Mouse (Mus musculus) liver, adult (tissue): ENCODE measurements around the gene Cdk17.
A peak's percentile ranks its signal among the peaks of the same experiment; 100 is the strongest.

Source experiments
- GATA4 ChIP-seq: IDR thresholded peaks from 2 replicates; pipeline ENCODE4 v1.6.1; 2014; ENCODE audit warnings: mild to moderate bottlenecking, low read length; ENCODE audit not compliant: insufficient replicate concordance

Gene Cdk17

DNA sequence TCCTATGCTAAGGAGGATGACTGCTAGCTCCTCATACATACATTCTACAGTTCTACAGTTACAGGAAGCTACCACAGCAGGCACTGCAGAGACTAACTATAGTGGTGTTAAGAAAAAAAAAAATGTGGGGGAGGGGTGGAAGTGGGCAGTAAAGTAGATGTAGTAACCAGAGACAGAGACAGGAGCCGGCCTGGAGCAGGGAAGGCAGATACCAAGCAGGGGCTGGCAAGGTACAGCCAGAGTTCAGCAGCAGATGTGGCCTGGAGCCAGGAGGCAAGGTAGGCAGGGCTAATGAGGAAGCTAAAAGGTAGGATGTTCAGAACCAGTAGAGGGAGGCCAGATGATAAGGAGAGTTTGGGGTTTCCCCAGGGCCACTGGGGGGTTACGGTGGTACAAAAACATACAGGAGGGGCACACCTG, 113.6 kb downstream of the Cdk17 start:
- TF ChIP-seq GATA4 = no peak

- TF ChIP-seq GATA4 = no peak
Measured at GRCm38 (mm10) chr10:93275212-93276136, 114.8 kb downstream of the Cdk17 start.

DNA sequence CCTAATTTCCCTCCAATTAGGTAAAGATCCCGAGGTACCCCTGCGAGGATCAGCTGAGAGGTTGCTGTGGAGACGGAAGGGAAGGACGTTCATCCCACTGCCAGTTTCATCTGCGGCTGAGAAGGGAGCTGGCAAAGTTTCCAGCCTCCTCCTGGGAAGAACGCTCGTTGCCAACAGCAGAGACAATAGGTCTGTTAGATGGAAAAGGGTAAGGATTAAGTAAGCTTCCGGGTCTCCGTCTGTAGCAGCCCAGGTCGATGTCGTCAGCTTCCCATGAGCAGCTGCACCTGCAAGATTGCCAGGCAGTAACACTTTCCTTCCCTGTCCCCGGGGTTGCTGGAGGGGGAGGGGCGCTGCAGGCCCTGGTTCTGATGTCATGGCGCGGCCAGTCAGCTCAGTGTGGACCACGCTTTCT, 115.7 kb downstream of the Cdk17 start:
- no peak for TF ChIP-seq GATA4

- TF ChIP-seq GATA4 = no peak
Measured at GRCm38 (mm10) chr10:93276857-93277256, 116.2 kb downstream of the Cdk17 start.

DNA sequence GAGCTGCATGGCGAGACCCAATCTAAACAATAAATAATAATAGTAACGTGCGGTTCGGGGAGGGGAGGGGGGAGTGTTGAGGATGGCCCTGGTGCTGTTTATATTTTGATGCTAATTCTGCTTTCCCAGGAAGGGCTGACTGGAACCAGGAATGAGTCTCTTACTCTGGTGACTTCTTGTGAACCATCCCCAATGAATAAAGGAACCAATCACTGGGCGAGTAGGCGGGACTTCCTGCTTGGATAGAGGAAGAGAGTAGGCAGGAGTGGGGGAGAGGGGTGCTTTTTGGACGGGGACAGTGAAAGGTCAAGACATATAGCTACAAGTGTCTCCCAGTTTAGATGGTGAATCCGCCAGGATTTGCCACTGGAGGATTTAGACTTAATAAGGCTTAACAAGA, 117.7 kb downstream of the Cdk17 start:
- TF ChIP-seq GATA4 = no peak

DNA sequence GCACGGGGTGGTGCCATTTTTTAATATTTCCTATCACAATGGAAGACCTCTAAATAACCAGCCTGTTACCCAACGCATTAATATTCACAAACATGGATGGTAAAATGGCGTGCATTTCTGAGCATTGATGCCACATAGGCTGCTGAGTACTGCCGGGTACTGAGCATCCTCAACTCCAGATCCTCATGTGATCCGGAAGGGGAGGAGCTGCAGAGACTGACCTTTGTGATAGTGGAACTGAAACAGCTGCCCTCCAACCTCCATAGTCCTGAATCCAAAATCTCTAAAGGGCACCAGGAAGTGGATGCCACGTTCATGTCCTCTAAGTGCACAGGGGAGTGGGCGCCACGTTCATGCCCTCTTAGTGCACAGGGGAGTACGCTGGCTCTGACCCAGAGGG, 118.4 kb downstream of the Cdk17 start:
- no peak for TF ChIP-seq GATA4

DNA sequence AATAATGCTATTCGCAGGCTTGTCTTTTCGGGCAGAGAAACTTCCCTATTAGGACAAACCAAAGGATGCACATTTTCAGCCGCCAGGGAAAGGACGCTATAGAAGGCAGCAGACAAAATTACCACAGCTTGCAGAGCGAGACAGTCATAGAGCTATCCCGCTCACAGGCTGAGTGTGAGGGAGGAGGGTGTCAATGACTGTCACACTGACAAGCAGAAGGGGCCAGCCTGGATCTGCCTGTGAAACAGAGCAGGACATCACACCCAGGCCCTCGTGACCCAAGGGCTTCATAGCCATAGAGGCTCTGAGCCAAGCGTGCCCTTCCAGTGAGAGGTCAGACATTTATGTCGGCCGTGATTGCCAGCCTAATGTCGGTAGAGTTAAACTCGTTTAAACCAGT, 119.9 kb downstream of the Cdk17 start:
- TF ChIP-seq GATA4 = no peak

GRCm38 (mm10) chr10:93281092-93281491, 120.4 kb downstream of the Cdk17 start:
- no peak for TF ChIP-seq GATA4

DNA sequence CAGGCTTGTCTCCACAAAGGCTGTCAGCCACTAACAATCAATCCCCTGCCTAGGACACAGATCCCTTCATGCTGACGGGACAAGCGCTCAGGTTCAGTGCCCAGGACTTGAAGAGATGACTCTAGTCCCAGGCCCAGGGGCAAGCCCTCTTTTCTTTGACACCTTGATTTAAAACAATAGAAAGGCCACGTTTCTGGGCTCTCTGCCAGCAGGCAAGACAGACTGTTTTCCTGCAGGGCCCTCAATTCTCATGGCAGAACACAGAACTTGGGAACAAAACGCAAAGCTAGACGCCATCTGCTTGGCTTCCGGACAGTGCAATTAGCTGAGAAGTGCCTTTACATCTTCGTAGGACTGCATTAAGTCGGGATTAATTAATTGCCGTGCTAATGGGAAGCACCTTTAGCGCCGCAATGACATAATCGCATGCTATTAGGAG, 121.9 kb downstream of the Cdk17 start:
- no peak for TF ChIP-seq GATA4

GRCm38 (mm10) chr10:93283258-93283657, 122.6 kb downstream of the Cdk17 start:
- TF ChIP-seq GATA4 = no peak

DNA sequence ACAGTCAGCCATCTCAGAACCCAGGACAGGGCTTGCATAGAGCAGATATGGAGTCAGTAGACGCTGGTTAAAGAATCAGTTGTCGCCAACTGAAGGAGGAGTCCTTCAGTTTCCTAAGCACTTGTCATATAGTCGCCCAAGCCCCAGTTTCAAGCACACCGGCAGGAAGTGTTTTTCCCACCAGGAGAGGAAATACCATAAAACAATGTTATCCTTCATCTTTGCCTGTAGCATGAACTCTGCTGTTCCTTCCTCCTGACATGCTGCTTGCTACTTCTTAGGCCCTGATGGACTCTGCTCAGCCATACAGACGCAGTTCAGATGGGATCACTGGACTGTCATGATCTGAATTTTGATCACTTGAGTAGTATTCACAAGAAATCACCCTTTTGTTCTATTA, 124.8 kb downstream of the Cdk17 start:
- peak; percentile 68; the same call in 1 of the 2 replicates for TF ChIP-seq GATA4

DNA sequence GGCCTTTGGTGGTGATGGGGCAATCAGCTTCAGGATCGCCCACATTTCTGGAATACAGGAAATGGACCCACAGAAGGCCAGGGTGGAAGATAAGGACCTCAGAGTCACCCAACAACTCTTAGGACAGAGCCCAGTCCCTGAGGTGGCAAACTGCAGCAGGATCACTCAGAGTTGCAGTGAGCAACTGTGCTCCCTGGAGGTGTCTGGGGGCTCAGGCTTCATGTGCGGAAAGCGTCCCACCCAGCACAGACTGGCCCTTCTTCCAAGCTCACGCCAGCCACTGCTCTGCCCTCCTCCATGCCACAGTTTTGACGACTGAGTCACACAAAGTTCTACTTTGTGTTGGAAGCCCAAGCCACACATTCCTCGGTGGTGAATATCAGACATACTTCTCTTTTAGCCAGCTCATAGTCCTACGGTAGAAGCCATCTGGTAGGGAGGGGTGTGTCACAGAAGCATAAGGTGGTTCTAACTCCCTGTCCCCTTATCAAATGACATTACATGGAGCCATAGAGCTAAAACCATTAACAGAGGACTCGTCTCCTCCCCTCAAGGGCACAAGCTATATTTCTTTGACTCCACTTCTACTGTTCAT, 127.0 kb downstream of the Cdk17 start:
- no peak for TF ChIP-seq GATA4

DNA sequence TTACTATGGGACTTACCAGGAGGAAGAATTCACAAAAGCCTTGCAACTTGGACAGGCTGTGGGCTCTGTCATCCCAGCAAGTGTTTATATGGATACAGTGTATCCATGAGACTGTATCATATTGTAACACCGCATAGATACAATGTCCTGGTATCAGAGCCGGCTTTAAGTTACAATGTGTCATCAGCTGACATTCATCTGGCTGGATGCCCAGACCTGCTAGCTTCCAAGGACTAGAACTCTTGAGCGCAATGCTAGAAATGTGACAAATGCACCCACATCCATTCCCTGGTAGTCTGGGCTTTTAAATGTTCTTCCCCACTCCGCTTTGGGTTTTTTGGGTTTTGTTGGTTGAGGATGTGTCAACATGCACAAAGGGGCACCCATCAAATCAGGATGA, 127.7 kb downstream of the Cdk17 start:
- TF ChIP-seq GATA4 = no peak

- no peak for TF ChIP-seq GATA4
Measured at GRCm38 (mm10) chr10:93289404-93289803, 128.7 kb downstream of the Cdk17 start.

GRCm38 (mm10) chr10:93291352-93291751, 130.7 kb downstream of the Cdk17 start:
- no peak for TF ChIP-seq GATA4

DNA sequence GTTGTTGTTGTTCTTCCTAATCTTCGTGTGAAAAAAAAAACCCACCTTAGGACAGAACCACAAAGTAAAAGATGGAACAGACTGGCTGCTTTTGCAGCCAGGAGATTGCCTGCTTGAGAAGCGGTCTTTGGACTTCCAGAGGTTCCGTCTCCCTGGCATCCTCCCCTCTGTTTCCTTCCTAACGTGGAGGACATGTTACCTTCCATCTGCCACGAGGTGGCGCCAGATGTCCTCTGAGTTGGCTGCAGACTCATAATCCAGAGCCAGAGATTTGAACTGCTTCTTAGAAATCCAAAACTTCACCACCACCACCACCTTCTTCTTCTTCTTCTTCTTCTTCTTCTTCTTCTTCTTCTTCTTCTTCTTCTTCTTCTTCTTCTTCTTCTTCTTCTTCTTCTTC, 131.2 kb downstream of the Cdk17 start:
- TF ChIP-seq GATA4 = no peak
